Mouse (Mus musculus) kidney, adult 2 months (tissue): ENCODE data around the gene Efna4.

Experiments used
- CTCF ChIP-seq: fragments of 200-500 bp; conservative IDR thresholded peaks from 2 replicates; pipeline ENCODE4 v1.5.1; 2011; ENCODE audit warnings: low read depth, mild to moderate bottlenecking, control low read depth, low read length, moderate library complexity, mixed read lengths; ENCODE audit not compliant: insufficient read depth, insufficient read length
- POLR2A ChIP-seq: fragments of 200-500 bp; IDR thresholded peaks from one replicate; pipeline ENCODE4 v1.6.1; 2011; ENCODE audit warnings: low read depth, low read length, control low read depth

DNA sequence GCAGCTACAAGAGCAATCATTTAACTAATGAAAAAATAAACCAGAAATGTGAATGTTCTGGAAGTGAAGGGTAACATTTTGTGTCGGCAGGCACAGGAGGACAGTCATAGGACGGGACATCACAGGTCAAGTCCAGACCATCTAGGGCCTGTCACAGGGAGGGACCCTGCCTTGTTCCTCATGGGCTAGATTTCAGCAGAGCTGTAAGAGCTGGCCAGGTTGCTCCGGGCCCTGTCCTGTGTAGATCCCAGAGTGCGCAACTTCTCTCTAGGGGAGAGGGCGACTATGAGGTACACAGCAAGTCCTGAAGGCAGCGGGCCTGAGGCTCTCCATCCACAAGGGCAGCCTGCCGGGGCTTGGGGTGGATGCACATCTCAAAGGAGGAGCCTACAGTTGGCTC is 23.8 kb upstream of the Efna4 start, which contains the start of gene Dcst2:
- TF ChIP-seq POLR2A: no peak
- TF ChIP-seq CTCF: no peak
